Comparison of ENCODE assay signal across 9 mouse cellular contexts in the genomic region with DNA sequence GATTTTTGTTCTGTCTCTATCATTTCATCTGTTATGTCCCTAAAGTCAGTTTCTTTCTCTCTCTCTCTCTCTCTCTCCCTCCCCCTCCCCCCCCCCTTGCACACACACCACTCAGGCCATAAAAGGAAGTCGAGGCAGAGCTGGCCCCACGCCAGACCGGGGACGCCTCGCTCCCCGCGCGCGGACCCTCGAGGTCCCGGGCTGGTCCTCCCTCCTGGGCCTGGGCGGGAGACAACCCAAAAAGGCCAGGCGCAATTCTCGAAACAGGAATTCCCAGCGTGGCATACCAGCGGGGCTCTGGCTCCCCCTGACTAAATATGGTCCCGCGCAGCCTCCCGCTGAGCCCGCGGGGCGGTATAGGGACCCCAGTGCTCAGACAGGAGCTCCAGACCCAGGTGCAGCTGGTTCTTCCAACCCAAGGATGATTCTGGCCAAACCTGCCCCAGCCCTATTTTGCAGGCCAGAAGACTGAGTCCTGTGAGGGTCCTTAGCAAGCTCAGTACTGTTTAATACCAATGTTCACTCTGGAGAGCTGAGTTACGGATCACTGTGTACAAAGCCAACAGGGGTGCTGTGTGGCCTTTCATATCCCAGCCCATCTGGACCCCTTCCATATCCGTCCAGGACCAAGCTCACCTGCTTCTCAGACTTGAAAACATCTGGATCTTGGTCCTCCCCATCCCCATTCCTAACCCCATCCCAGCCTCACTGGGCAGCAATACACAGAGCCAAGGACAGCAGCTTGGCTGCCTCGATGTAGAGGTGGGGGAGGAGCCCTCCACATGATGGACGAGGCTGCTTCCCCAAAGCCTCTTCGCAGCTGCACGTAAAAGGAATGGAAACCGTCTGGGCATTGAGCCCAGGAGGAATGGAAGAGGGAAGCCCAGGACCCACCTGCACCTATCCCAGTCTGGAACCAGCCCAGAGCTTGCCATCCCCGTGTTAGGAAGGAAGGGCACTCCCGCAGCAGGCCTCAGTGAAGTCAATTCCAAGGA. TPM values are rescaled to one million over a fixed set of nuclear protein-coding genes. Genes with fewer than 3 reads are reported as not detected.
DNase-seq lines count a peak whose midpoint lies in the region; ATAC-seq and TF ChIP-seq lines count a peak whose summit lies in the region.
"Had no signal": no experiment of that assay in that cellular context is flagged by ENCODE, and none has a peak within 500 bp of the region (broad histone marks: within the 10 kb centered on the region; RNA-seq: fewer than 3 reads in every experiment).

No protein-coding gene starts in this region.

- no peak for ATAC-seq in forebrain, postnatal 0 days
- 0 out of 2 replicates have a peak, but pooled peaks have one; percentile 26 for ATAC-seq in midbrain, embryonic 14.5 days (ENCODE audit: low FRiP score, low TSS enrichment)

- WGBS in forebrain, postnatal 0 days: 10% methylated on average over 31 of the region's 31 CpGs
- 13% methylated on average over 31 of the region's 31 CpGs for whole genome bisulfite sequencing in midbrain, embryonic 14.5 days

- peaks cover 11% of the 10 kb centered on the region; the same call in 1 of the 2 replicates for H3K36me3 ChIP-seq in E14TG2a.4 (ENCODE audit: insufficient read depth, low read length)
- no peaks in the 10 kb centered on the region for H3K36me3 ChIP-seq in forebrain, postnatal 0 days (ENCODE audit: insufficient read depth)
- no peaks in the 10 kb centered on the region for H3K36me3 ChIP-seq in midbrain, embryonic 14.5 days (ENCODE audit: control insufficient read depth, insufficient read depth, low read length)

- H3K4me3 ChIP-seq in E14TG2a.4 (replicated peaks; ENCODE audit: low read length): peak overlapping the region; percentile 74
- peak overlapping the region; percentile 24 for H3K4me3 ChIP-seq in forebrain, postnatal 0 days (ENCODE audit: low read depth, low read length)
- H3K4me3 ChIP-seq in midbrain, embryonic 14.5 days (replicated peaks; ENCODE audit: low read depth, low read length): peak overlapping the region; percentile 19

- intact Hi-C loops in left cerebral cortex, postnatal 36 days (cut with DNase I): no loop called here

- no peak for TF ChIP-seq CTCF in E14TG2a.4 (conservative IDR thresholded peaks at IDR 0.05; ENCODE audit: low read length)
- TF ChIP-seq CTCF in forebrain, postnatal 0 days (IDR thresholded peaks at IDR 0.05; ENCODE audit: low read depth): no peak

- peaks cover 20% of the 10 kb centered on the region for H3K4me1 ChIP-seq in E14TG2a.4 (replicated peaks; ENCODE audit: low read depth, low read length)
- 0 out of 2 replicates have a peak, but pooled peaks cover 4% of the 10 kb centered on the region for H3K4me1 ChIP-seq in forebrain, postnatal 0 days (ENCODE audit: insufficient read depth)
- 0 out of 2 replicates have a peak, but pooled peaks cover 4% of the 10 kb centered on the region for H3K4me1 ChIP-seq in midbrain, embryonic 14.5 days (ENCODE audit: control insufficient read depth, insufficient read depth, low read length)

- DNase-seq in cerebellum, postnatal 10 days: peak; percentile 40 to 50
- DNase-seq in cerebellum, adult 9-10 months: no peak
- peak; percentile 24 for DNase-seq in forebrain, postnatal 0 days
- DNase-seq in kidney, postnatal 10 days: peak; percentile 58
- DNase-seq in midbrain, embryonic 14.5 days: peak; percentile 12
- no peak for DNase-seq in B cell, adult 2 months
- DNase-seq in left cerebral cortex, postnatal 36 days (ENCODE audit: low spot score in 2 of 2): no peak

- H3K27ac ChIP-seq in forebrain, postnatal 0 days (ENCODE audit: low read depth, low read length): no peak overlapping the region
- H3K27ac ChIP-seq in midbrain, embryonic 14.5 days (replicated peaks; ENCODE audit: low read depth, low read length): no peak overlapping the region

- peaks cover 32% of the 10 kb centered on the region for H3K27me3 ChIP-seq in E14TG2a.4 (ENCODE audit: insufficient read depth, low read length)
- no peaks in the 10 kb centered on the region for H3K27me3 ChIP-seq in forebrain, postnatal 0 days (ENCODE audit: insufficient read depth, low read length)
- peaks cover 9% of the 10 kb centered on the region; the same call in 1 of the 2 replicates for H3K27me3 ChIP-seq in midbrain, embryonic 14.5 days (ENCODE audit: control insufficient read depth, insufficient read depth, low read length)

- peak overlapping the region; percentile 33; the same call in 1 of the 2 replicates for H3K9ac ChIP-seq in forebrain, postnatal 0 days
- H3K9ac ChIP-seq in midbrain, embryonic 14.5 days (replicated peaks; ENCODE audit: low read length): peak overlapping the region; percentile 29; the same call in 1 of the 2 replicates

- H3K9me3 ChIP-seq in E14TG2a.4 (ENCODE audit: low read length): no peaks in the 10 kb centered on the region
- no peaks in the 10 kb centered on the region for H3K9me3 ChIP-seq in forebrain, postnatal 0 days (ENCODE audit: low read length)
- H3K9me3 ChIP-seq in midbrain, embryonic 14.5 days (ENCODE audit: control insufficient read depth, low read length): no peaks in the 10 kb centered on the region

- peak overlapping the region; percentile 65 for H3K4me2 ChIP-seq in forebrain, postnatal 0 days (ENCODE audit: low read depth)
- peak overlapping the region; percentile 49 for H3K4me2 ChIP-seq in midbrain, embryonic 14.5 days (ENCODE audit: low read length)

RNA-seq across cellular contexts. Expression of a gene that starts 1.3 kb away (rescaled TPM):
- 0.69 and 2.0 TPM in 2 replicates for total RNA-seq in forebrain, postnatal 0 days (2014; rRNA removed)
- polyA plus RNA-seq in forebrain, postnatal 0 days (2015; fragmentation: Nextera tagmentation; extraction: Ambion mirVana): 0.52 and 0.53 TPM in 2 replicates
- 0.03 and 0.50 TPM in 2 replicates for polyA plus RNA-seq in midbrain, embryonic 14.5 days (2014; fragmentation: Nextera tagmentation; extraction: Ambion mirVana)
- 1 to 10 TPM; 4.1 to 6.7 TPM for total RNA-seq in left cerebral cortex, postnatal 36 days (2021)
- total RNA-seq: neutrophil, adult 5-6 weeks had no signal

RNA-seq across cellular contexts. Expression of a gene that starts 24.7 kb away (rescaled TPM):
- total RNA-seq in forebrain, postnatal 0 days (2014; rRNA removed): 111 and 120 TPM in 2 replicates
- polyA plus RNA-seq in forebrain, postnatal 0 days (2015; fragmentation: Nextera tagmentation; extraction: Ambion mirVana): 216 and 222 TPM in 2 replicates
- 210 and 229 TPM in 2 replicates for polyA plus RNA-seq in midbrain, embryonic 14.5 days (2014; fragmentation: Nextera tagmentation; extraction: Ambion mirVana)
- total RNA-seq in left cerebral cortex, postnatal 36 days (2021): 10 to 100 TPM; 51.6 to 54.0 TPM

Comparison
In these comparisons a context has a peak if more than half of its experiments do, and no peak if none do; other contexts are left out.
1. DNase-seq: peak in cerebellum, postnatal 10 days (2 of 2), forebrain, postnatal 0 days (single experiment), kidney, postnatal 10 days (single experiment) and midbrain, embryonic 14.5 days (single experiment); none in cerebellum, adult 9-10 months (single experiment), B cell, adult 2 months (0 of 2) and left cerebral cortex, postnatal 36 days (0 of 2).
2. H3K4me3 ChIP-seq: peak in every context shown above with its lines; median percentile 74 in E14TG2a.4; 24 in forebrain, postnatal 0 days; 19 in midbrain, embryonic 14.5 days.